Mouse (Mus musculus) stomach, postnatal 0 days (tissue): ENCODE data around the gene A630095N17Rik. TPM values are rescaled to one million over a fixed set of nuclear protein-coding genes. Genes with fewer than 3 reads are reported as not detected.

Source experiments
- ATAC-seq: fragments of 200-750 bp; cut with Nextera tagmentation; 2 replicates; pipeline ENCODE4 v1.8.0; 2017; ENCODE audit not compliant: low FRiP score, low TSS enrichment
- DNase-seq: peaks from one replicate; pipeline ENCODE4 v3.0.0-alpha.2; 2016; ENCODE audit warnings: low spot score
- H3K27ac ChIP-seq: fragments of 300-500 bp; sonication (generic); replicated peaks from 2 replicates; pipeline ENCODE4 v1.5.1; 2014; ENCODE audit warnings: mild to moderate bottlenecking, control low read depth
- H3K27me3 ChIP-seq: fragments of 300-500 bp; sonication (generic); 2 replicates; pipeline ENCODE4 v1.6.1; 2014; ENCODE audit warnings: low read length; ENCODE audit not compliant: control insufficient read depth, insufficient read depth
- H3K36me3 ChIP-seq: fragments of 300-500 bp; sonication (generic); 2 replicates; pipeline ENCODE4 v1.6.1; 2014; ENCODE audit warnings: low read length, mixed read lengths; ENCODE audit not compliant: control insufficient read depth, insufficient read depth
- H3K4me1 ChIP-seq: fragments of 300-500 bp; sonication (generic); replicated peaks from 2 replicates; pipeline ENCODE4 v1.6.1; 2014; ENCODE audit warnings: antibody characterized with exemption; ENCODE audit not compliant: control insufficient read depth, insufficient read depth
- H3K4me2 ChIP-seq: fragments of 300-500 bp; sonication (generic); replicated peaks from 2 replicates; pipeline ENCODE4 v1.6.1; 2014; ENCODE audit warnings: low read depth, mild to moderate bottlenecking, control low read depth, moderate library complexity
- H3K4me3 ChIP-seq: fragments of 300-500 bp; sonication (generic); 2 replicates; pipeline ENCODE4 v1.5.1; 2014; ENCODE audit warnings: low read depth, low read length, control low read depth
- H3K9ac ChIP-seq: fragments of 300-500 bp; sonication (generic); 2 replicates; pipeline ENCODE4 v1.6.1; 2014; ENCODE audit warnings: mild to moderate bottlenecking, low read length, control low read depth, mixed read lengths
- H3K9me3 ChIP-seq: fragments of 300-500 bp; sonication (generic); 2 replicates; pipeline ENCODE4 v1.6.1; 2016; ENCODE audit warnings: low read length; ENCODE audit not compliant: control insufficient read depth
- CTCF ChIP-seq: IDR thresholded peaks from 2 replicates; pipeline ENCODE4 v1.5.1; 2016; ENCODE audit warnings: antibody characterized with exemption, low read depth, mild to moderate bottlenecking, moderate library complexity
- EP300 ChIP-seq: optimal IDR thresholded peaks from 2 replicates; pipeline ENCODE3; 2016; ENCODE audit warnings: antibody characterized with exemption
- WGBS: fragments of 180-500 bp; shearing (Covaris S2); extraction: QIAGEN DNeasy Blood & Tissue Kit; methylation state at CpG from one replicate; pipeline ENCODE4 v1.1.7; 2014; 5-methylcytosine and 5-hydroxymethylcytosine counted together
- polyA plus RNA-seq: library from polyadenylated mRNA; unstranded; fragments of >200 nt; fragmentation: Nextera tagmentation; extraction: Ambion mirVana; gene quantifications from 2 replicates; pipeline ENCODE4 v1.2.1, GENCODE M21; 2015

The A630095N17Rik gene
- polyA plus RNA-seq, 1 experiment from 2014 or later: 0.25 TPM

GRCm38 (mm10) chr1:75225473-75225872 is 6.4 kb downstream of the A630095N17Rik start:
- H3K9me3 ChIP-seq: no peaks in the 10 kb centered on the region
- ATAC-seq (no peak), DNase-seq (no peak)
- TF ChIP-seq EP300 (no peak), CTCF (no peak)
- no peak overlapping the region for H3K4me2 ChIP-seq
- H3K9ac ChIP-seq: no peak overlapping the region
- H3K36me3 ChIP-seq: no peaks in the 10 kb centered on the region
- H3K4me3 ChIP-seq: no peak overlapping the region
- no peak overlapping the region for H3K27ac ChIP-seq
- H3K4me1 ChIP-seq: no peaks in the 10 kb centered on the region
- H3K27me3 ChIP-seq: no peaks in the 10 kb centered on the region
- WGBS: 54% methylated on average over 3 of the region's 3 CpGs

- no peaks in the 10 kb centered on the region for H3K27me3 ChIP-seq
- H3K4me2 ChIP-seq: no peak overlapping the region
- ATAC-seq (no peak), DNase-seq (no peak)
- H3K9ac ChIP-seq: no peak overlapping the region
- no peaks in the 10 kb centered on the region for H3K36me3 ChIP-seq
- H3K9me3 ChIP-seq: no peaks in the 10 kb centered on the region
- H3K27ac ChIP-seq: no peak overlapping the region
- TF ChIP-seq EP300 (no peak), CTCF (no peak)
- 57% methylated on average over 6 of the region's 6 CpGs for WGBS
- no peak overlapping the region for H3K4me3 ChIP-seq
- H3K4me1 ChIP-seq: no peaks in the 10 kb centered on the region
Measured at GRCm38 (mm10) chr1:75223532-75223931, 8.4 kb downstream of the A630095N17Rik start.

- ATAC-seq: no peak
- no peak overlapping the region for H3K27ac ChIP-seq
- WGBS: 78% methylated on average over 6 of the region's 6 CpGs
Measured at GRCm38 (mm10) chr1:75222926-75223325, 9.0 kb downstream of the A630095N17Rik start.

GRCm38 (mm10) chr1:75221538-75221937 is 10.4 kb downstream of the A630095N17Rik start:
- no peak for TF ChIP-seq EP300
- TF ChIP-seq CTCF: no peak
- Histone ChIP-seq H3K27ac (no peak overlapping the region), H3K9ac (no peak overlapping the region), H3K27me3 (no peaks in the 10 kb centered on the region), H3K4me2 (no peak overlapping the region), H3K36me3 (no peaks in the 10 kb centered on the region), H3K4me1 (0 out of 2 replicates have a peak, but pooled peaks cover 2% of the 10 kb centered on the region), H3K9me3 (no peaks in the 10 kb centered on the region), H3K4me3 (no peak overlapping the region)
- DNase-seq (no peak), ATAC-seq (no peak)
- 67% methylated on average over 3 of the region's 3 CpGs for WGBS

More at GRCm38 (mm10) chr1:75222926-75223325, 9.0 kb downstream of the A630095N17Rik start:
- TF ChIP-seq EP300: no peak
- TF ChIP-seq CTCF: no peak
- Histone ChIP-seq H3K36me3 (no peaks in the 10 kb centered on the region), H3K4me2 (no peak overlapping the region), H3K9ac (no peak overlapping the region), H3K4me3 (no peak overlapping the region), H3K9me3 (no peaks in the 10 kb centered on the region), H3K27me3 (no peaks in the 10 kb centered on the region), H3K4me1 (no peaks in the 10 kb centered on the region)
- DNase-seq: no peak

- WGBS: 2% methylated on average over 33 of the region's 34 CpGs
- ATAC-seq: peak; percentile 37; the same call in 1 of the 2 replicates
Measured at GRCm38 (mm10) chr1:75219531-75219930, 12.4 kb downstream of the A630095N17Rik start, which contains the start of gene Tuba4a. Tuba4a (minus strand) TSS chr1:75219865.

GRCm38 (mm10) chr1:75219078-75219477 is 12.8 kb downstream of the A630095N17Rik start:
- WGBS: 0% methylated on average over 24 of the region's 24 CpGs
- H3K9ac ChIP-seq: peak overlapping the region; percentile 69
- ATAC-seq: peak; percentile 86
- H3K27me3 ChIP-seq: no peaks in the 10 kb centered on the region
- H3K4me2 ChIP-seq: peak overlapping the region; percentile 98
- DNase-seq: peak; percentile 95
- H3K27ac ChIP-seq: peak overlapping the region; percentile 83
- H3K9me3 ChIP-seq: no peaks in the 10 kb centered on the region
- H3K4me1 ChIP-seq: 0 out of 2 replicates have a peak, but pooled peaks cover 2% of the 10 kb centered on the region
- peak overlapping the region; percentile 52 for H3K4me3 ChIP-seq
- TF ChIP-seq CTCF (no peak; the same call in 1 of the 2 replicates), EP300 (no peak)
- 0 out of 2 replicates have a peak, but pooled peaks cover 3% of the 10 kb centered on the region for H3K36me3 ChIP-seq

More at GRCm38 (mm10) chr1:75219531-75219930, 12.4 kb downstream of the A630095N17Rik start, which contains the start of gene Tuba4a:
- no peaks in the 10 kb centered on the region for H3K9me3 ChIP-seq
- no peaks in the 10 kb centered on the region for H3K27me3 ChIP-seq
- peak within 1 kb of the TSS; percentile 69 for H3K9ac ChIP-seq
- peak; percentile 63 for DNase-seq
- peak within 1 kb of the TSS; percentile 98 for H3K4me2 ChIP-seq
- peak within 1 kb of the TSS; percentile 52 for H3K4me3 ChIP-seq
- H3K36me3 ChIP-seq: no peaks in the 10 kb centered on the region
- H3K27ac ChIP-seq: peak within 1 kb of the TSS; percentile 83
- TF ChIP-seq EP300: no peak
- TF ChIP-seq CTCF: peak; percentile 50
- 0 out of 2 replicates have a peak, but pooled peaks cover 2% of the 10 kb centered on the region for H3K4me1 ChIP-seq
